Comparison of ENCODE assay signal across 11 mouse cellular contexts in genomic region chr4:96028412-96028811, GRCm38 (mm10). TPM values are rescaled to one million over a fixed set of nuclear protein-coding genes. Genes with fewer than 3 reads are reported as not detected.
DNase-seq lines count a peak whose midpoint lies in the region; TF ChIP-seq lines count a peak whose summit lies in the region.
"Had no signal": no experiment of that assay in that cellular context is flagged by ENCODE, and none has a peak within 500 bp of the region (broad histone marks: within the 10 kb centered on the region; RNA-seq: fewer than 3 reads in every experiment).

No protein-coding gene starts in this region.

- intact Hi-C loops in left cerebral cortex, postnatal 25 days (cut with DNase I): loop anchor here (10.0 kb wide), 1 partner anchor 1024 kb away; no protein-coding TSS in a partner anchor

- no peaks in the 10 kb centered on the region for H3K4me1 ChIP-seq in cerebellum, adult 2 months (ENCODE audit: control insufficient read depth, insufficient read depth, low read length)
- H3K4me1 ChIP-seq in limb, embryonic 10.5 days: no peaks in the 10 kb centered on the region
- H3K4me1 ChIP-seq: limb, embryonic 12.5 days had no signal

- no peaks in the 10 kb centered on the region for H3K36me3 ChIP-seq in limb, embryonic 10.5 days
- H3K36me3 ChIP-seq: limb, embryonic 12.5 days had no signal

- H3K27ac ChIP-seq in cerebellum, adult 2 months (ENCODE audit: insufficient read depth, low read length): no peak overlapping the region
- H3K27ac ChIP-seq in limb, embryonic 10.5 days: no peak overlapping the region
- H3K27ac ChIP-seq: limb, embryonic 12.5 days had no signal

- H3K4me3 ChIP-seq in cerebellum, adult 2 months (replicated peaks; ENCODE audit: insufficient read depth, low read depth, low read length): no peak overlapping the region
- no peak overlapping the region for H3K4me3 ChIP-seq in limb, embryonic 10.5 days
- H3K4me3 ChIP-seq: limb, embryonic 12.5 days had no signal

- H3K27me3 ChIP-seq in cerebellum, adult 2 months (ENCODE audit: control insufficient read depth, insufficient read depth, low read length): no peaks in the 10 kb centered on the region
- no peaks in the 10 kb centered on the region for H3K27me3 ChIP-seq in limb, embryonic 10.5 days (ENCODE audit: low read depth, poor library complexity, severe bottlenecking)
- H3K27me3 ChIP-seq: limb, embryonic 12.5 days had no signal

- no peak for TF ChIP-seq POLR2A in cerebellum, adult 2 months (IDR thresholded peaks at IDR 0.05; ENCODE audit: borderline replicate concordance, insufficient read depth, low read length)

- H3K9me3 ChIP-seq in limb, embryonic 10.5 days (replicated peaks): no peaks in the 10 kb centered on the region
- H3K9me3 ChIP-seq: limb, embryonic 12.5 days had no signal

- peak; percentile 95 for DNase-seq in Muller cell, postnatal 12 days (ENCODE audit: inconsistent ontology term)
- DNase-seq in cerebellum, adult 2 months: peak; percentile 8 to 20
- peak; percentile 13 to 59 for DNase-seq in frontal cortex, postnatal 14 days (ENCODE audit: low spot score in 2 of 2)
- peak; percentile 31 to 75 for DNase-seq in left cerebral cortex, postnatal 25 days (ENCODE audit: low spot score in 2 of 2)
- DNase-seq in adrenal gland, postnatal 4 days (ENCODE audit: low spot score in 2 of 2): no peak
- DNase-seq in limb, embryonic 10.5 days (ENCODE audit: low spot score): no peak
- no peak for DNase-seq in thymus, postnatal 4 days
- DNase-seq in heart, adult 9 months (ENCODE audit: low spot score in 2 of 2): no peak
- DNase-seq: lung, postnatal 36 days had no signal

- 19% methylated on average over 1 of the region's 1 CpGs for WGBS in cerebellum, adult 2 months
- WGBS in limb, embryonic 10.5 days: 97% methylated on average over 1 of the region's 1 CpGs

- no peak for TF ChIP-seq CTCF in cerebellum, adult 2 months (IDR thresholded peaks at IDR 0.05; ENCODE audit: borderline replicate concordance, insufficient read depth, low read depth, low read length)

RNA-seq across cellular contexts. Expression of gene Cyp2j13, which starts 48.9 kb away (rescaled TPM):
- not detected in 2 replicates for polyA plus RNA-seq in cerebellum, adult 2 months (2012; rRNA removed)
- total RNA-seq in left cerebral cortex, postnatal 25 days (2021): 1 to 10 TPM; 1.0 to 1.4 TPM
- under 1 TPM in 1 of 2 experiments, not detected in 1; 0.25 TPM for total RNA-seq in adrenal gland, postnatal 4 days (2021)
- not detected in 2 replicates for polyA plus RNA-seq in limb, embryonic 10.5 days (2016; fragmentation: Nextera tagmentation; extraction: Ambion mirVana)
- total RNA-seq: heart, postnatal 25 days had no signal

Comparison
In these comparisons a context has a peak if more than half of its experiments do, and no peak if none do; other contexts are left out.
1. DNase-seq: peak in Muller cell, postnatal 12 days (single experiment), cerebellum, adult 2 months (2 of 2), frontal cortex, postnatal 14 days (2 of 2) and left cerebral cortex, postnatal 25 days (2 of 2); none in adrenal gland, postnatal 4 days (0 of 2), limb, embryonic 10.5 days (single experiment), thymus, postnatal 4 days (single experiment) and heart, adult 9 months (0 of 2).